Mouse (Mus musculus) liver, adult 2 months (tissue): ENCODE data around the gene Glis3. TPM values are rescaled to one million over a fixed set of nuclear protein-coding genes. Genes with fewer than 3 reads are reported as not detected.

Experiments used
- DNase-seq: peaks from one replicate; pipeline ENCODE4 v3.0.0-alpha.2; 2011; ENCODE audit warnings: low read depth, low spot score; ENCODE audit errors: extremely low read depth
- H3K27ac ChIP-seq: fragments of 200-500 bp; replicated peaks from 2 replicates; pipeline ENCODE4 v1.5.1; 2012; ENCODE audit warnings: low read depth, mild to moderate bottlenecking, control low read depth, inconsistent platforms, low read length; ENCODE audit not compliant: insufficient read depth
- H3K27me3 ChIP-seq: fragments of 200-500 bp; 2 replicates; pipeline ENCODE4 v1.6.1; 2012; ENCODE audit warnings: mild to moderate bottlenecking, moderate library complexity, low read length, inconsistent platforms; ENCODE audit not compliant: control insufficient read depth, insufficient read depth
- H3K36me3 ChIP-seq: fragments of 200-500 bp; 2 replicates; pipeline ENCODE4 v1.6.1; 2012; ENCODE audit warnings: low read length, inconsistent platforms; ENCODE audit not compliant: control insufficient read depth, insufficient read depth
- H3K4me1 ChIP-seq: fragments of 200-500 bp; 2 replicates; pipeline ENCODE4 v1.6.1; 2011; ENCODE audit warnings: low read length; ENCODE audit not compliant: control insufficient read depth, insufficient read depth
- H3K4me3 ChIP-seq: fragments of 200-500 bp; 2 replicates; pipeline ENCODE4 v1.5.1; 2011; ENCODE audit warnings: low read depth, mild to moderate bottlenecking, control low read depth, low read length, moderate library complexity; ENCODE audit not compliant: insufficient read depth
- H3K79me2 ChIP-seq: fragments of 200-500 bp; 2 replicates; pipeline ENCODE4 v1.6.1; 2012; ENCODE audit warnings: inconsistent platforms, mild to moderate bottlenecking, low read length, moderate library complexity; ENCODE audit not compliant: control insufficient read depth, insufficient read depth
- H3K9ac ChIP-seq: fragments of 200-500 bp; 2 replicates; pipeline ENCODE4 v1.6.1; 2012; ENCODE audit warnings: low read depth, mild to moderate bottlenecking, control low read depth, inconsistent platforms, low read length
- CTCF ChIP-seq: fragments of 200-500 bp; IDR thresholded peaks from 2 replicates; pipeline ENCODE4 v1.5.1; 2011; ENCODE audit warnings: low read depth, low read length, control low read depth
- POLR2A ChIP-seq: fragments of 200-500 bp; IDR thresholded peaks from 2 replicates; pipeline ENCODE4 v1.6.1; 2011; ENCODE audit warnings: low read length, control low read depth; ENCODE audit not compliant: insufficient read depth; ENCODE audit errors: extremely low read depth
- WGBS: fragments of 180-500 bp; shearing (Covaris S2); methylation state at CpG from one replicate; pipeline ENCODE4 v1.1.7; 2018; 5-methylcytosine and 5-hydroxymethylcytosine counted together
- polyA plus RNA-seq: library from polyadenylated mRNA; depleted of rRNA; stranded (reverse); fragments of >200 nt; gene quantifications from 2 replicates; pipeline ENCODE4 v1.2.3, GENCODE M21; 2012
- total RNA-seq: library from RNA; depleted of rRNA; stranded (reverse); fragments of >200 nt; gene quantifications from 2 replicates; pipeline ENCODE4 v1.2.3, GENCODE M21; 2014

The Glis3 gene
- total and polyA plus RNA-seq, 2 experiments, result 0.37 to 0.43 TPM

GRCm38 (mm10) chr19:28663148-28663547, 16.7 kb downstream of the Glis3 start:
- H3K4me3 ChIP-seq, result no peak overlapping the region
- no peak for DNase-seq
- H3K36me3 ChIP-seq, result no peaks in the 10 kb centered on the region
- H3K4me1 ChIP-seq, result no peaks in the 10 kb centered on the region
- WGBS, result 60% methylated on average over 10 of the region's 10 CpGs
- no peak overlapping the region for H3K27ac ChIP-seq
- no peak for TF ChIP-seq POLR2A
- TF ChIP-seq CTCF, result no peak
- no peak overlapping the region for H3K9ac ChIP-seq
- H3K27me3 ChIP-seq, result no peaks in the 10 kb centered on the region
- H3K79me2 ChIP-seq, result no peaks in the 10 kb centered on the region

GRCm38 (mm10) chr19:28662474-28662873, 17.4 kb downstream of the Glis3 start:
- Histone ChIP-seq H3K4me1 (0 out of 2 replicates have a peak, but pooled peaks cover under 1% of the 10 kb centered on the region), H3K36me3 (no peaks in the 10 kb centered on the region), H3K4me3 (no peak overlapping the region), H3K79me2 (no peaks in the 10 kb centered on the region), H3K27ac (no peak overlapping the region), H3K9ac (no peak overlapping the region), H3K27me3 (no peaks in the 10 kb centered on the region)
- TF ChIP-seq POLR2A (no peak), CTCF (no peak)
- no peak for DNase-seq
- 70% methylated on average over 8 of the region's 8 CpGs for WGBS

- no peak for DNase-seq
- no peak overlapping the region for H3K27ac ChIP-seq
- H3K9ac ChIP-seq, result no peak overlapping the region
- H3K79me2 ChIP-seq, result no peaks in the 10 kb centered on the region
- TF ChIP-seq CTCF (no peak), POLR2A (no peak)
- no peaks in the 10 kb centered on the region for H3K36me3 ChIP-seq
- WGBS, result 91% methylated on average over 7 of the region's 7 CpGs
- peaks cover 6% of the 10 kb centered on the region for H3K4me1 ChIP-seq
- H3K4me3 ChIP-seq, result no peak overlapping the region
- no peaks in the 10 kb centered on the region for H3K27me3 ChIP-seq
These were observed 19.0 kb downstream of the Glis3 start for GRCm38 (mm10) chr19:28660912-28661311.

GRCm38 (mm10) chr19:28657686-28658195, 22.1 kb downstream of the Glis3 start:
- 52% methylated on average over 5 of the region's 5 CpGs for WGBS
- H3K27ac ChIP-seq, result no peak overlapping the region
- no peak for DNase-seq
- no peak overlapping the region for H3K4me3 ChIP-seq
- 0 out of 2 replicates have a peak, but pooled peaks cover 7% of the 10 kb centered on the region for H3K27me3 ChIP-seq
- TF ChIP-seq POLR2A, result no peak
- TF ChIP-seq CTCF, result no peak
- H3K79me2 ChIP-seq, result no peaks in the 10 kb centered on the region
- peaks cover 6% of the 10 kb centered on the region for H3K4me1 ChIP-seq
- H3K36me3 ChIP-seq, result no peaks in the 10 kb centered on the region
- no peak overlapping the region for H3K9ac ChIP-seq

- no peaks in the 10 kb centered on the region for H3K79me2 ChIP-seq
- no peaks in the 10 kb centered on the region for H3K36me3 ChIP-seq
- peaks cover 6% of the 10 kb centered on the region for H3K4me1 ChIP-seq
- H3K27me3 ChIP-seq, result peaks cover 7% of the 10 kb centered on the region; the same call in 1 of the 2 replicates
- TF ChIP-seq CTCF (no peak), POLR2A (no peak)
- H3K4me3 ChIP-seq, result no peak overlapping the region
- DNase-seq, result peak; percentile 69
- H3K9ac ChIP-seq, result no peak overlapping the region
- 20% methylated on average over 6 of the region's 6 CpGs for WGBS
- no peak overlapping the region for H3K27ac ChIP-seq
These were observed 23.0 kb downstream of the Glis3 start for GRCm38 (mm10) chr19:28656882-28657281.

GRCm38 (mm10) chr19:28655166-28655565, 24.7 kb downstream of the Glis3 start:
- Histone ChIP-seq H3K4me1 (peaks cover 6% of the 10 kb centered on the region), H3K27ac (no peak overlapping the region), H3K4me3 (no peak overlapping the region), H3K27me3 (peaks cover 7% of the 10 kb centered on the region; the same call in 1 of the 2 replicates), H3K36me3 (no peaks in the 10 kb centered on the region), H3K79me2 (no peaks in the 10 kb centered on the region), H3K9ac (no peak overlapping the region)
- no peak for TF ChIP-seq CTCF
- TF ChIP-seq POLR2A, result no peak
- WGBS, result 88% methylated on average over 7 of the region's 7 CpGs
- no peak for DNase-seq
